Mouse (Mus musculus) cerebellum, adult 9-11 months (tissue): ENCODE data around the gene Lgalsl.

Experiments
- DNase-seq: peaks from one replicate; pipeline ENCODE4 v3.0.0; 2022

The Lgalsl gene

DNA sequence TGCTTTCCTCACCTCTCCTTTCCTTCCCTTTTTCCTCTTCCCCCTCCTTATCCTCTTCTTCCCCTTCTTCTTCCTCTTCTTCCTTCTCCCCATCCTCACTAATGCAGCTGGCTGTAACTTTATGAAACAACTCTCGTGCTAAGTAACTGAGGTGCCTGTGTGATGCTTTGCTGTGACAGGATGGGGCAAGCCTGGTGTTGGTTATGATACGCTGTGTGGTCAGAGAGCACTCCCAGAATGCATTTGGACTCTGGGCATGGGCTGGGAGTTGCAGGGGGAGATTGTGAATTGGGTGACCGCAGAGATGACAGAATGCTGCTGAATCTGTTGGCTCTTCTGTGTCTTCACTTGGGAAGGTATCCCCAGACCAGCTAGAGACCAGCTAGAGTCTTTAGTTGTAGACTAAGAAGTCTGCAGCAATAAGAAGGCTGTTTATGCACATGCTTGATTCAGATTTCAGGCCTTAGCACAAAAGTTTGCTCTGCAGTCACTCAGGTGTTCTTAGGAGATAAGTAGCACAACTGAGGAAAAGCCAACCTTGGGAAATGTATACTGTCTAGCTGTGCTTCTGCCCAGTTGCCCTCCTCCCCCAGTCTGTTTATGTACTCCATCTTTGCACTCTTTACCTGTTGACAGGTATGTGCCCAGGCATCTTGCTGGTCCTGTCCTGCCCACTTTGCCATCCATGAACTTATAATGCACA, 51.8 kb downstream of the Lgalsl start:
- DNase-seq = no peak

DNA sequence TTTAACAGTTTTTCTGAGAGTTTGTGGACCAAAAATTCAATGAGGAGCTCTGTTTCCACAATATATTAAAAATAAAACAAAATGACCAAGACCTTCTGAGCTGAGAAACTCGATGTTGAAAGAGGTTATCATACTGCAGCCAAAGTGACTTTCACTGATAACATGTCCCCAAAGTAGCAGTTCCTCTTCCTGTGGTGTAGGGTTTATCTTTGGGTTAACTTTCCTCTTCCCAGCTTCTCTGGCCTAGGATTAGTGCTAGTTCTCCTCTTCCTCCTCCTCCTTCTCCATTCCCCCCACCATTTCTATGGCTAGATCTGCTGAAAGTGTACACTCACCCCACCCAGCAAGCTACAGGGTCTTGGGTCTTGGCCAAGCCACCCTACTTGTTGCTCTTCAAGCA, 52.6 kb downstream of the Lgalsl start:
- DNase-seq = no peak

DNA sequence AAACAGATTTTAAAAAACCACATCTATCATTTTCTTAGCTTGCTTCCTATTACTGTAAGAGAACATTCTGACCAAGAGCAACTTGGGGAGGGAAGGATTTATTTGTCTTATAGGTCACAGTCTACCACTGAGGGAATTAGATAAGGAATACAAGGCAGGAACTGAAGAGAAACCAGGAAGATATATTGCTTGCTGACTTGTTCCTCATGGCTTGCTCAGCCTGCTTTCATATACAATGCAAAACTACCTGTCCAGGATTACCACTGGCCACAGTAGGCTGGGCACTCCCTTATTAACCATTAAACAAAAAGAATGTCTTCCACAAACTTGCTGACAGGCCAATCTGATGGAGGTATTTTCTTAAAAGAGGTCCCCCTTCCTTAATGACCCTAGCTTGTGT, 54.2 kb downstream of the Lgalsl start:
- no peak for DNase-seq
